Mouse (Mus musculus) megakaryocyte, embryonic 14.5 days (primary cell): Measurements from ENCODE around the gene Akap5.

ENCODE experiments used
- FLI1 ChIP-seq: IDR thresholded peaks from 2 replicates; pipeline ENCODE4 v1.6.1; 2012; ENCODE audit warnings: low read length, inconsistent platforms, mixed read lengths
- GATA1 ChIP-seq: IDR thresholded peaks from 3 replicates; pipeline ENCODE4 v1.6.1; 2012; ENCODE audit warnings: mixed read lengths, low read length, inconsistent platforms, borderline replicate concordance

GRCm38 (mm10) chr12:76370831-76371571, 46.3 kb downstream of the Akap5 start:
- TF ChIP-seq GATA1 (no peak), FLI1 (no peak)
